Mouse (Mus musculus): ENCODE data around the gene Grik5. TPM values are rescaled to one million over a fixed set of nuclear protein-coding genes. Genes with fewer than 3 reads are reported as not detected.

The Grik5 gene
- polyA plus RNA-seq, 1 experiment from 2014 or later: 9.6 TPM

- Histone ChIP-seq H3K4me1 (ENCODE audit: control insufficient read depth, insufficient read depth, low read length) (peaks cover 5% of the 10 kb centered on the region; the same call in 1 of the 2 replicates), H3K9me3 (ENCODE audit: control insufficient read depth, low read length) (no peaks in the 10 kb centered on the region), H3K4me2 (ENCODE audit: low read depth) (no peak overlapping the region), H3K27me3 (ENCODE audit: control insufficient read depth, insufficient read depth, low read length) (no peaks in the 10 kb centered on the region), H3K27ac (ENCODE audit: low read depth, low read length) (no peak overlapping the region), H3K36me3 (ENCODE audit: control insufficient read depth, insufficient read depth, low read length) (peaks cover 7% of the 10 kb centered on the region), H3K4me3 (ENCODE audit: low read depth, low read length) (no peak overlapping the region), H3K9ac (ENCODE audit: low read length) (no peak overlapping the region; the same call in 1 of the 2 replicates)
- ATAC-seq (ENCODE audit: insufficient read depth, low FRiP score, low TSS enrichment) (no peak), DNase-seq (ENCODE audit: low spot score) (no peak)
- 65% methylated on average over 10 of the region's 10 CpGs for WGBS
Observed at GRCm38 (mm10) chr7:25087256-25087912, 15.2 kb upstream of the Grik5 start.

- ATAC-seq (ENCODE audit: insufficient read depth, low FRiP score, low TSS enrichment): no peak
- Histone ChIP-seq H3K9me3 (ENCODE audit: control insufficient read depth, low read length) (no peaks in the 10 kb centered on the region), H3K27me3 (ENCODE audit: control insufficient read depth, insufficient read depth, low read length) (no peaks in the 10 kb centered on the region), H3K4me1 (ENCODE audit: control insufficient read depth, insufficient read depth, low read length) (peaks cover 5% of the 10 kb centered on the region; the same call in 1 of the 2 replicates), H3K4me2 (ENCODE audit: low read depth) (no peak overlapping the region), H3K9ac (ENCODE audit: low read length) (no peak overlapping the region), H3K27ac (ENCODE audit: low read depth, low read length) (no peak overlapping the region), H3K36me3 (ENCODE audit: control insufficient read depth, insufficient read depth, low read length) (peaks cover 14% of the 10 kb centered on the region), H3K4me3 (ENCODE audit: low read depth, low read length) (no peak overlapping the region)
- 49% methylated on average over 3 of the region's 3 CpGs for WGBS
- DNase-seq (ENCODE audit: low spot score): no peak
Observed at GRCm38 (mm10) chr7:25086656-25087055, 14.5 kb upstream of the Grik5 start.

GRCm38 (mm10) chr7:25084621-25085020 lies 12.5 kb upstream of the Grik5 start:
- Histone ChIP-seq H3K27ac (ENCODE audit: low read depth, low read length) (no peak overlapping the region), H3K4me2 (ENCODE audit: low read depth) (no peak overlapping the region), H3K9ac (ENCODE audit: low read length) (no peak overlapping the region), H3K27me3 (ENCODE audit: control insufficient read depth, insufficient read depth, low read length) (no peaks in the 10 kb centered on the region), H3K9me3 (ENCODE audit: control insufficient read depth, low read length) (no peaks in the 10 kb centered on the region), H3K4me3 (ENCODE audit: low read depth, low read length) (no peak overlapping the region), H3K36me3 (ENCODE audit: control insufficient read depth, insufficient read depth, low read length) (peaks cover 32% of the 10 kb centered on the region), H3K4me1 (ENCODE audit: control insufficient read depth, insufficient read depth, low read length) (peaks cover 3% of the 10 kb centered on the region; the same call in 1 of the 2 replicates)
- no peak for ATAC-seq (ENCODE audit: insufficient read depth, low FRiP score, low TSS enrichment)
- WGBS: 89% methylated on average over 5 of the region's 5 CpGs
- no peak for DNase-seq (ENCODE audit: low spot score)

DNA sequence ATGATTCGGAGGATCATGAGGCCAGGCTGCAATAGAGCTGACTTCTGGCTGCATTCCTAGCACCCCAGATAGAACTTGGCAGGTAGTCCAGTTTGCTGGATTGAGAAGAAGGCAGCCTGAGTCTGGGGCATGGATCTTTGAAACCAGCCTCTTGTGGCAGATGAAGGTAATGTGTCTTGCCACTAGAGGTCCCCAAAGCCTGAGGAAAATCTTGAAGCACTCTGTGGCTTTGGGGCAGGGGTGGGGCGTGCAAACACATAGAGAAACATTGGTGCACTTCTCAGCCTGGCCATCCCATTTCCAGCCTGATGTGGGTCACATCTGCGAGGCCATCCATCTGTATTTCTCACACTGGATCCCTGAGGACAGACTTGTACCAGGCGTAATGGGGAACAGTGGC lies 10.4 kb upstream of the Grik5 start:
- H3K27ac ChIP-seq (ENCODE audit: low read depth, low read length): no peak overlapping the region
- H3K9me3 ChIP-seq (ENCODE audit: control insufficient read depth, low read length): no peaks in the 10 kb centered on the region
- ATAC-seq (ENCODE audit: insufficient read depth, low FRiP score, low TSS enrichment) (no peak), DNase-seq (ENCODE audit: low spot score) (peak; percentile 48)
- H3K4me3 ChIP-seq (ENCODE audit: low read depth, low read length): no peak overlapping the region
- H3K27me3 ChIP-seq (ENCODE audit: control insufficient read depth, insufficient read depth, low read length): no peaks in the 10 kb centered on the region
- H3K9ac ChIP-seq (ENCODE audit: low read length): no peak overlapping the region
- H3K4me1 ChIP-seq (ENCODE audit: control insufficient read depth, insufficient read depth, low read length): peaks cover 9% of the 10 kb centered on the region
- H3K36me3 ChIP-seq (ENCODE audit: control insufficient read depth, insufficient read depth, low read length): peaks cover 34% of the 10 kb centered on the region
- H3K4me2 ChIP-seq (ENCODE audit: low read depth): no peak overlapping the region
- WGBS: 90% methylated on average over 4 of the region's 4 CpGs

GRCm38 (mm10) chr7:25080431-25080830 lies 8.3 kb upstream of the Grik5 start:
- Histone ChIP-seq H3K9me3 (ENCODE audit: control insufficient read depth, low read length) (no peaks in the 10 kb centered on the region), H3K4me3 (ENCODE audit: low read depth, low read length) (no peak overlapping the region), H3K4me1 (ENCODE audit: control insufficient read depth, insufficient read depth, low read length) (peaks cover 13% of the 10 kb centered on the region), H3K36me3 (ENCODE audit: control insufficient read depth, insufficient read depth, low read length) (peaks cover 34% of the 10 kb centered on the region), H3K27ac (ENCODE audit: low read depth, low read length) (no peak overlapping the region), H3K9ac (ENCODE audit: low read length) (no peak overlapping the region), H3K4me2 (ENCODE audit: low read depth) (no peak overlapping the region), H3K27me3 (ENCODE audit: control insufficient read depth, insufficient read depth, low read length) (no peaks in the 10 kb centered on the region)
- no peak for ATAC-seq (ENCODE audit: insufficient read depth, low FRiP score, low TSS enrichment)
- 98% methylated on average over 13 of the region's 13 CpGs for WGBS
- no peak for DNase-seq (ENCODE audit: low spot score)

DNA sequence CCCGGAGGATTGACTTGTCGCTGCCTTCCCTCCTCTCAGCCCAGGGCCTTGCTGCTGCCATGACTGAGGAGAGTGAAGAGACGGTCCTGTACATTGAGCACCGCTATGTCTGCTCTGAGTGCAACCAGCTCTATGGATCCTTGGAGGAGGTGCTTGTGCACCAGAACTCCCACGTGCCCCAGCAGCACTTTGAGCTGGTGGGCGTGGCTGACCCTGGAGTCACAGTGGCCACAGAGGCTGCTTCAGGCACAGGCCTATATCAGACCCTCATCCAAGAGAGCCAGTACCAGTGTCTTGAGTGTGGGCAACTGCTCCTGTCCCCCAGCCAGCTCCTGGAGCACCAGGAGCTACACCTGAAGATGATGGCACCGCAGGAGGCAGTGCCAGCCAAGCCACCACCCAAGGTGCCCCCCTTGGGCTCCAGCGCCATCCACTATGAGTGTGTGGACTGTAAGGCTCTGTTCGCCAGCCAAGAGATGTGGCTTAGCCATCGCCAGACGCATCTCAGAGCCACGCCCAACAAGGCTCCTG lies 7.4 kb upstream of the Grik5 start:
- Histone ChIP-seq H3K4me3 (ENCODE audit: low read depth, low read length) (no peak overlapping the region), H3K36me3 (ENCODE audit: control insufficient read depth, insufficient read depth, low read length) (peaks cover 34% of the 10 kb centered on the region)

GRCm38 (mm10) chr7:25077414-25077755 lies 5.2 kb upstream of the Grik5 start:
- Histone ChIP-seq H3K4me2 (ENCODE audit: low read depth) (peak overlapping the region; percentile 90), H3K36me3 (ENCODE audit: control insufficient read depth, insufficient read depth, low read length) (peaks cover 27% of the 10 kb centered on the region), H3K4me3 (ENCODE audit: low read depth, low read length) (peak overlapping the region; percentile 92), H3K27me3 (ENCODE audit: control insufficient read depth, insufficient read depth, low read length) (no peaks in the 10 kb centered on the region), H3K9ac (ENCODE audit: low read length) (peak overlapping the region; percentile 91), H3K27ac (ENCODE audit: low read depth, low read length) (peak overlapping the region; percentile 92), H3K9me3 (ENCODE audit: control insufficient read depth, low read length) (no peaks in the 10 kb centered on the region), H3K4me1 (ENCODE audit: control insufficient read depth, insufficient read depth, low read length) (peaks cover 17% of the 10 kb centered on the region)
- DNase-seq (ENCODE audit: low spot score) (no peak), ATAC-seq (ENCODE audit: insufficient read depth, low FRiP score, low TSS enrichment) (peak; percentile 58)
- under 1% methylated on average over 22 of the region's 33 CpGs for WGBS

More for the DNA sequence above, 7.4 kb upstream of the Grik5 start:
- ATAC-seq (ENCODE audit: insufficient read depth, low FRiP score, low TSS enrichment) (no peak), DNase-seq (ENCODE audit: low spot score) (no peak)
- Histone ChIP-seq H3K9me3 (ENCODE audit: control insufficient read depth, low read length) (no peaks in the 10 kb centered on the region), H3K9ac (ENCODE audit: low read length) (no peak overlapping the region), H3K4me1 (ENCODE audit: control insufficient read depth, insufficient read depth, low read length) (peaks cover 13% of the 10 kb centered on the region), H3K27ac (ENCODE audit: low read depth, low read length) (no peak overlapping the region), H3K27me3 (ENCODE audit: control insufficient read depth, insufficient read depth, low read length) (no peaks in the 10 kb centered on the region), H3K4me2 (ENCODE audit: low read depth) (no peak overlapping the region)
- WGBS: 86% methylated on average over 12 of the region's 12 CpGs

GRCm38 (mm10) chr7:25076663-25077413 lies 4.7 kb upstream of the Grik5 start:
- peak overlapping the region; percentile 90 for H3K4me2 ChIP-seq (ENCODE audit: low read depth)
- peaks cover 22% of the 10 kb centered on the region for H3K36me3 ChIP-seq (ENCODE audit: control insufficient read depth, insufficient read depth, low read length)
- peak overlapping the region; percentile 92 for H3K27ac ChIP-seq (ENCODE audit: low read depth, low read length)
- H3K9ac ChIP-seq (ENCODE audit: low read length): peak overlapping the region; percentile 91
- H3K4me3 ChIP-seq (ENCODE audit: low read depth, low read length): peak overlapping the region; percentile 92
- peaks cover 17% of the 10 kb centered on the region for H3K4me1 ChIP-seq (ENCODE audit: control insufficient read depth, insufficient read depth, low read length)
- ATAC-seq (ENCODE audit: insufficient read depth, low FRiP score, low TSS enrichment): peak; percentile 95
- peak; percentile 97 for DNase-seq (ENCODE audit: low spot score)
- WGBS: under 1% methylated on average over 55 of the region's 56 CpGs
- H3K9me3 ChIP-seq (ENCODE audit: control insufficient read depth, low read length): no peaks in the 10 kb centered on the region
- no peaks in the 10 kb centered on the region for H3K27me3 ChIP-seq (ENCODE audit: control insufficient read depth, insufficient read depth, low read length)

Measured in neural tube, embryonic 11.5 days (tissue).